Mouse (Mus musculus) thymus, adult 2 months (tissue): ENCODE data around the gene Rhoc.

Experiments
- CTCF ChIP-seq: fragments of 200-500 bp; IDR thresholded peaks from 2 replicates; pipeline ENCODE4 v1.5.1; 2012; ENCODE audit warnings: mild to moderate bottlenecking, control low read depth, low read length, moderate library complexity, borderline replicate concordance; ENCODE audit not compliant: control insufficient read depth, poor library complexity, insufficient read depth; ENCODE audit errors: extremely low read depth
- POLR2A ChIP-seq: fragments of 200-500 bp; IDR thresholded peaks from 2 replicates; pipeline ENCODE4 v1.6.1; 2012; ENCODE audit warnings: mild to moderate bottlenecking, low read length, control low read depth, moderate library complexity; ENCODE audit not compliant: control insufficient read depth, poor library complexity, insufficient read depth; ENCODE audit errors: extremely low read depth

GRCm38 (mm10) chr3:104835797-104836196, 47.6 kb downstream of the Rhoc start:
- TF ChIP-seq CTCF = no peak
- TF ChIP-seq POLR2A = no peak
